Mouse (Mus musculus) layer of hippocampus, postnatal 25 days (tissue): ENCODE measurements at regions not wholly inside any gene's neighbourhood (a gene's known extent, or its start where the extent isn't known, plus 50 kb on each side); places are given as distances from the start of the nearest gene placed in this dataset.

ENCODE experiments used
- DNase-seq, 2 experiments: peaks; one replicate each; pipeline ENCODE4 v3.0.0; 2022; ENCODE audit warnings: mixed read lengths in 2 of 2, low spot score in 1 of 2; ENCODE audit errors: extremely low spot score in 1 of 2

- DNase-seq, result no peak
Observed at GRCm38 (mm10) chr5:139598715-139599114, 55.4 kb downstream of the Uncx start.

DNA sequence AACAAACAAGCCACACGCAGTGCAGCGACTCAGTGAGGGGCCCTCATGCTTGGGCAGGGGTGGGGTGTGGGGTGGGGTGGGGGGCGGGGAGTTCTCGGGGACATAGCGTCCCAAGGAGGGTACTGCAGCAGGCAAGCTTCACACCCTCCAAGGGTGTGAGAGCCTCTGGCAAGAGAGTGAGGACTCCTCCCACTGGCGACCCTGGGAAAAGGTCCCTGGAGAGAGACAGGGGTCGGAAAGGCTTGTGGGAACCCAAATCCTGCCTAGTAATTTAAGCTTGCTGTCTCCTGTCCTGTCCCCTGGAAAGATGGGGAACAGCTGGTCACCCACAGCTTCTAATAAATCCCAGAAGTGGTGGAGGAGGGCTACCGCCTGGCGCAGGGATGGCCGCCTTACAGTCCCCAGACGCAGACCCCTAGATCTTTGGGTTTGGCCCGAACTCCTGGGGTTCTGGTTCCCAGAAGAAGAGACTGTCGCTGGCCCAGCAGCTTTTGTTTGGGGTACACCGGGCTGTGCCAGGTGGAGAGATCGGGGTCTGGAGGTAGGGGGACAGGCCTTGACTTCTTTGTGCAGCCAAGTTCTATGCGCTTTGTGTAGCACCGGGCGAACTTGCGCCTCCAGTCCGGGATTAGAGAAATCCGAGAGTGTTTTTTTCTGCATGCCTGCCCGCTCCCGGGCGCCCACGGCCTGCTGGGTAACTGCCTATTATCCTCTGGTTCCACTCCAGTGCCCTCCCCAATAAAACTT, 56.1 kb downstream of the Uncx start:
- DNase-seq, result no peak

DNA sequence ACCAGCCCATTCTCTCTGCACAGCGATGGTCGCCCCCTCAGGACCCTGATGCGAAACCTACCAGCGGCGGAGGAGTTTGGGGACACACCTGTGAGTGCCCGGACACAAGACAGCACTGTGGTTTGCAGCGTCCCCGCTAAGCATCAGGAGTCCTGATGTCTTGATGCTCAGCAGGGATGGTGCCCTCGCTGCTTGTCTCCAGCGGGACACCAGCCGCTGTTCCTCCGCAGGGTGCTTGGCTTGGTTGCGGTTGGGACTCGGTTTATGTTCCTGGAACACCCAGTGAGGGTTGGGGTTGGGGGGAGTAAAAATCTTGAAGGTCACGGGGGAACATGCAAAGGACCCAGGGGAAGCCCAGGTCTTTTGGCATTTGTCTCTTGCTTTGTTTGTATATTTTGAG, 56.9 kb downstream of the Uncx start:
- no peak for DNase-seq

DNA sequence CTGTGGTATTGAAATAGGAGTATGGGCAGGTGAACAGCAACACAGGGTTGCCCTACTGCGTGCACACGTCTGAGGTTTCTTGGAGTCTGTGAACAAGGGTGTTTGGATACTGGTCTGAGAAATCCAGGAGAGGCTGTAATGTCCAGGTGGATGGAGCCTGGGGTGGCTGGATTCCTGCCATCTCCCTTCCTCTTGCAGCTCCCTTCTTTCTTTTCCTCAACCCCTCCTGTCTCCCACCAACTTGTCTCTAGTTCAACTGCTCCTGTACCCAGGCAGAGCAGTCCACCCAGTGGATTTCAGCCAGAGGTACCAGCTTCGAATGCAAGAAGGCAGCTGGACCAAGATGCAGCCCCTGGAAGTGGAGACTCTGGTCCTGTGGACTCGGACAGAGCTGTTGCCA, 59.6 kb downstream of the Uncx start:
- no peak for DNase-seq

GRCm38 (mm10) chr5:139603535-139603934, 60.2 kb downstream of the Uncx start:
- DNase-seq, result no peak

GRCm38 (mm10) chr5:139604327-139604726, 61.0 kb downstream of the Uncx start:
- DNase-seq, result no peak

GRCm38 (mm10) chr5:139610610-139611520, 67.6 kb downstream of the Uncx start:
- no peak for DNase-seq

- no peak for DNase-seq
Observed at GRCm38 (mm10) chr5:139612224-139612623, 68.9 kb downstream of the Uncx start.

DNA sequence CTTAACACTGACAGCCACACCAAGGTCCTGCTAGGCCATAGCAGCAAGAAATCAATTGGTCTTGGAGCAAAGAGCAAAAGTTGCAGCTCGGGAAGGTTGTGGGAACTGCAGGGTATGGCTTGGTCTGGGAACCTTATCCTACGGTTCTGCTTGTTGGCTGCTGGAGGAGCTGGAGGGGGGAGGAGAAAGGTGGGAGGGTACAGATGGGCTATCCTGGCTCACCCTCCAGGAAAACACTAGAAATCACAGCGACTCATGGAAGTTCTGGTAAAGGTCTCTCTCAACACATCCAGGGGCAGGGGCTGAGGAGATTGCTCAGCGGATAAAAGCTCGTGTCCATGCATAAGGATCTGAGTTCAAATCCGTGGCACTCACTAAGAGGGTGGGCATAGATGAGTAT, 69.4 kb downstream of the Uncx start:
- no peak for DNase-seq

GRCm38 (mm10) chr5:139613601-139614000, 70.3 kb downstream of the Uncx start:
- DNase-seq, result no peak

DNA sequence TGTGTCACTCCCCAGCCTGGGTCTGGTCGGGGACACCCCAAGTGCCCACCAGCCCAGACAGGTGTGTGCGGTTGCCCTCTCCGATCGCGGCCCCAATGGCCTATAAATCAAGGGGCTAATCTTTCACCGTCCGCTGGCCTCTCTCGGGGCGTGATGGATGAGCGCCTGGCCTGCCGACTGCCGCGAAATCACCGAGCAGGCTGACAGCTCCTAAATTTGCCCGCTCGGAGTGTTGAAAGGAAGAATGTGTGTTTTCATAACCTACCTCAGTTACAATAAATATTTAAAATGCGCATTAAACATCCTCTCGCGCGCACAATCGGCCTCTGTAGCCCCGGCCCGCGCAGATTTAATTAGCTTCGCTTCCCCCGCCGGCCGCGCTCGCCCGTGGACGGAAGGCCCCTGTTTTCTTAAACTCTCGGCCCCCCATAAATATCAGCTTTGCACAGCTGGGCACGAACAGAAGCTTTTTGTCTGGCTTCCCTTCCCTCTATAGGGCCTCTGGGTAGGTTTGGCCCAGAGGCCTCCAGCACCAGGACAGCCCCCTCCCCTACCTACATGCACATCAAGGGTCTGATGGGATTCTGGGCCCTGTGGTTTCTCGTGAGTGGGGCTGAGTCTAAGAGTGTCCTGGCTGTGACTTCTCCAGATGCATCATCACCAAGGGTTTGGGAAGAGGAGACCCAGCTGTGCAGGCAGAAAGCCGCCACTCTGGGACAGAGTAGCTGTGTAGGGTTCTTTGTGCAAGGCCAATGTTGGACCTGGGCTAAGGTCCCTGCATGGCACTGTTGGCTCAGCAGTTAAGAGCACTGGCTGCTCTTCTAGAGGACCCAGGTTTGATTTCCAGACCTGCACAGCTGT, 76.2 kb downstream of the Uncx start:
- no peak for DNase-seq

- peak in 1 of 2 experiments; percentile 9 for DNase-seq
Observed at GRCm38 (mm10) chr5:139625871-139626460, 82.7 kb downstream of the Uncx start.

- DNase-seq, result no peak
Observed at GRCm38 (mm10) chr5:139627552-139627951, 84.3 kb downstream of the Uncx start.

- DNase-seq, result no peak
Observed at GRCm38 (mm10) chr5:139637028-139637427, 93.7 kb downstream of the Uncx start.

DNA sequence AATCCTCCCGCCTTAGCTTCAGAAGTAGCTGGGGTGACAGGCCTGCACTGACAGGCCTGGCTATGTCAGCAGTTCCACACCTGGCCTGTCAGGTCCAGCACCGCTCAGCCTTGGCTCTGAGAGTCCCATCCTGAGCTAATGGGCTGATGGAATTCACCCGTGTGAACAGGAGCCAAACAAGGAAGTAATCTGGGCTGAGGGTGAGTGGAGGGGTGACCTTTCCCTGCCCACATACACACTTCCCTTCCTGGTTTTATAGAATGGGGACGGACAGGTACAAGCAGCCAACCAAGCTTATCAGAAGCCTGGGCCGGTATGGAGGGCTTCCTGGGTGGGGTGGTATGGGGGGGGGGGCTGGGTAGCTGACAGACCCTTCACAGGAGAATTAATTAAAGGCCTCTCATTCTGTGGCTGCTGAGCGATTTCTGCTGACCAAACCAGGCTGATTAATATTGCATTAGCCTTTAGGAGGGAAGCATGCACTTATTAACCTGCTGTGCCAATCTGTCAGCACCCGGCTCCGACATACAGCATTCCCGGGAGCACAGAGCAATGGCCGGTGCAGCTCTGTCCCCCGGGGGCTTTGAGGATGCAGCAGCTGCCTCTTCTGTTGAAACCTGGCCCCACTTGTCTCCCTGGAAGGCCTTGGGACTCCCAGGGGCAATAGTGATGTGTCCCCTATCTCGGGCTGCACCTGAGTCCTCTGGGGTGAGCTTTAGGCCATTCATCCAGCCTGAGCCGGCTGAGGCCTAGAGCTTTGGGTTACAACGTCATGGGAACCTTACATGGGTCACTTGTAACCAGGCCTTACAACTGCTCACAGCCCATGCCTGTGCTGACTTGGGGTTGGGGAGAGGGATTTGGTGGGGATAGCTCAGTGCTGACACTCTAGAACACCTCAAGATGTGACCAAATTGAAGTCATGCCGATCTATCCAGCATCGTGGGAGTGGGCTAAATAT, 95.2 kb downstream of the Micall2 start:
- DNase-seq, result no peak

DNA sequence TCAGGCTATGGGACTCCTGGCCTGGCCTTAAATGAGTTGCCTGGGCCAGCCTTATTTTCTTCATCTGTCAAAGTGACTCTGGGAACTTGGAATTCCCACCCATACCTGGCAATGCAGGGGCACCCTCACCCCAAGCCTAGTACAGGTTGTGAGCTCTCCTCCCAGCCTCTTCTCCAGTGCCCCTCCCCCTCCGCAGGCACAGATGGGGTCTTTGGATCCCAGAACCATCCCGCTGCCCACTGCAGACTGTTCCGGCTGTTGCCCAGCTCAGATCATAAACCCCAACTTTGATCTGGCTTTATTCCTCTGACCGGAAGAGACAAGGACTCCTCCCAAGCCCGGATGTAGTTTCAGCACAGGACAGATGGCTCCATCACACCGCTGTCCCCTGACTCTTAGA, 91.3 kb downstream of the Micall2 start:
- DNase-seq, result no peak

DNA sequence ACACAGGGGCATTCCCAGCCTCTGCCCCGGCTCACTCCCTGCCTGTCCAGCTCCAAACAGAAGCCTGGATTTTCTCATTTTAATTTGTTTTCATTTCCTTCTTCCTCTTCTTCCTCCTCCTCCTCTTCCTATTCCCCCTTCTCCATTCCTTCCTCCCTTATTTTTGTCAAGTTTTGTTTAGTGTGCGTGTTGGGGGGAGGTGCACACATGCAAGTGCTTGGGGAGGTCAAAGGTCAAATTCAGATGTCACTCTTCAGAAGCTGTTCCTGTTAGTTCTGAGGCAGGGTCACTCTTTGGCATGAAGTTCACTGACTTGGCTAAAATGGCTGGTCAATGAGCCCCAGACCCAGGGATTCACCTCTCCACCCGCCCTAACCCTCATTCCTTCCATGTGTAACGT, 85.1 kb downstream of the Micall2 start:
- DNase-seq, result no peak
